Mouse (Mus musculus) liver, adult 2 months (tissue): ENCODE measurements around the gene Slc26a1. TPM values are rescaled to one million over a fixed set of nuclear protein-coding genes. Genes with fewer than 3 reads are reported as not detected.

Experiments
- DNase-seq: peaks from one replicate; pipeline ENCODE4 v3.0.0-alpha.2; 2011; ENCODE audit warnings: low read depth, low spot score; ENCODE audit errors: extremely low read depth
- H3K27ac ChIP-seq: fragments of 200-500 bp; replicated peaks from 2 replicates; pipeline ENCODE4 v1.5.1; 2012; ENCODE audit warnings: low read depth, mild to moderate bottlenecking, control low read depth, inconsistent platforms, low read length; ENCODE audit not compliant: insufficient read depth
- H3K27me3 ChIP-seq: fragments of 200-500 bp; 2 replicates; pipeline ENCODE4 v1.6.1; 2012; ENCODE audit warnings: mild to moderate bottlenecking, moderate library complexity, low read length, inconsistent platforms; ENCODE audit not compliant: control insufficient read depth, insufficient read depth
- H3K36me3 ChIP-seq: fragments of 200-500 bp; 2 replicates; pipeline ENCODE4 v1.6.1; 2012; ENCODE audit warnings: low read length, inconsistent platforms; ENCODE audit not compliant: control insufficient read depth, insufficient read depth
- H3K4me1 ChIP-seq: fragments of 200-500 bp; 2 replicates; pipeline ENCODE4 v1.6.1; 2011; ENCODE audit warnings: low read length; ENCODE audit not compliant: control insufficient read depth, insufficient read depth
- H3K4me3 ChIP-seq: fragments of 200-500 bp; 2 replicates; pipeline ENCODE4 v1.5.1; 2011; ENCODE audit warnings: low read depth, mild to moderate bottlenecking, control low read depth, low read length, moderate library complexity; ENCODE audit not compliant: insufficient read depth
- H3K79me2 ChIP-seq: fragments of 200-500 bp; 2 replicates; pipeline ENCODE4 v1.6.1; 2012; ENCODE audit warnings: inconsistent platforms, mild to moderate bottlenecking, low read length, moderate library complexity; ENCODE audit not compliant: control insufficient read depth, insufficient read depth
- H3K9ac ChIP-seq: fragments of 200-500 bp; 2 replicates; pipeline ENCODE4 v1.6.1; 2012; ENCODE audit warnings: low read depth, mild to moderate bottlenecking, control low read depth, inconsistent platforms, low read length
- CTCF ChIP-seq: fragments of 200-500 bp; IDR thresholded peaks from 2 replicates; pipeline ENCODE4 v1.5.1; 2011; ENCODE audit warnings: low read depth, low read length, control low read depth
- POLR2A ChIP-seq: fragments of 200-500 bp; IDR thresholded peaks from 2 replicates; pipeline ENCODE4 v1.6.1; 2011; ENCODE audit warnings: low read length, control low read depth; ENCODE audit not compliant: insufficient read depth; ENCODE audit errors: extremely low read depth
- WGBS: fragments of 180-500 bp; shearing (Covaris S2); methylation state at CpG from one replicate; pipeline ENCODE4 v1.1.7; 2018; 5-methylcytosine and 5-hydroxymethylcytosine counted together
- polyA plus RNA-seq: library from polyadenylated mRNA; depleted of rRNA; stranded (reverse); fragments of >200 nt; gene quantifications from 2 replicates; pipeline ENCODE4 v1.2.3, GENCODE M21; 2012; rRNA removed
- total RNA-seq: library from RNA; depleted of rRNA; stranded (reverse); fragments of >200 nt; gene quantifications from 2 replicates; pipeline ENCODE4 v1.2.3, GENCODE M21; 2014; rRNA removed

Slc26a1 gene
- total RNA-seq (121 and 190 TPM in 2 replicates), polyA plus RNA-seq (261 and 264 TPM in 2 replicates)

GRCm38 (mm10) chr5:108675251-108675816 lies at the start of gene Slc26a1:
Gene Slc26a1, minus strand, starts transcription at chr5:108675569.
- H3K9ac ChIP-seq, result peak within 1 kb of the TSS; percentile 88
- WGBS, result 22% methylated on average over 9 of the region's 9 CpGs
- peaks cover 29% of the 10 kb centered on the region for H3K4me1 ChIP-seq
- H3K27me3 ChIP-seq, result no peaks in the 10 kb centered on the region
- H3K79me2 ChIP-seq, result peaks cover 12% of the 10 kb centered on the region; the same call in 1 of the 2 replicates
- H3K36me3 ChIP-seq, result no peaks in the 10 kb centered on the region; the same call in 1 of the 2 replicates
- DNase-seq, result peak; percentile 95
- TF ChIP-seq POLR2A (no peak), CTCF (no peak)
- H3K27ac ChIP-seq, result peak within 1 kb of the TSS; percentile 99
- peak within 1 kb of the TSS; percentile 70 for H3K4me3 ChIP-seq

GRCm38 (mm10) chr5:108724006-108724405 lies 48.6 kb upstream of the Slc26a1 start:
- Histone ChIP-seq H3K27ac (no peak overlapping the region), H3K27me3 (no peaks in the 10 kb centered on the region), H3K4me3 (no peak overlapping the region), H3K4me1 (no peaks in the 10 kb centered on the region), H3K9ac (no peak overlapping the region), H3K79me2 (no peaks in the 10 kb centered on the region), H3K36me3 (no peaks in the 10 kb centered on the region)
- WGBS, result 72% methylated on average over 2 of the region's 2 CpGs
- no peak for DNase-seq
- TF ChIP-seq POLR2A (no peak), CTCF (no peak)

GRCm38 (mm10) chr5:108719761-108720160 lies 44.4 kb upstream of the Slc26a1 start:
- no peak for DNase-seq
- H3K36me3 ChIP-seq, result no peaks in the 10 kb centered on the region
- no peaks in the 10 kb centered on the region for H3K4me1 ChIP-seq
- WGBS, result 63% methylated on average over 7 of the region's 7 CpGs
- TF ChIP-seq CTCF (no peak), POLR2A (no peak)
- no peak overlapping the region for H3K9ac ChIP-seq
- H3K27me3 ChIP-seq, result no peaks in the 10 kb centered on the region
- H3K79me2 ChIP-seq, result no peaks in the 10 kb centered on the region
- H3K27ac ChIP-seq, result no peak overlapping the region
- no peak overlapping the region for H3K4me3 ChIP-seq

DNA sequence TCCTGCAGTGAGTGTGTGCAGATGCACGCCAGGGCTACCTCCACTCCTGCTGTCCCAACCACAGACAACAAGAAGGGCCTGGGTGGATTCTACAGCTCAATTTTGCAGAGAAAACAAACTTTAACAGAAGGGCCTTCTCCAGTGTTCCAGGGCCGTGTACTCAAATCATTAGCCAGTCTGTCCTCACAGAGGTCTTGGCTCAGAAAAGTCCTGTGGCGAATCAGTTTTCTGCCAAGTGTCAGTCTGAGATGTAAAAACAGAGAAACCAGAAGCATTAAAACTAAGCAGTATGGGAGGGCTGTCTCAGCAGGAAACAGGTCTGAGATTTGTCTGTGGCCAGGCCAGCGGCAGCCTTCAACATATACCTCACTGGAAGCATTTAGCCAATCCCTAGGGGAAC lies 42.7 kb upstream of the Slc26a1 start:
- Histone ChIP-seq H3K27me3 (no peaks in the 10 kb centered on the region), H3K4me3 (no peak overlapping the region)
- WGBS, result 82% methylated on average over 4 of the region's 4 CpGs

GRCm38 (mm10) chr5:108715974-108716373 lies 40.6 kb upstream of the Slc26a1 start:
- no peaks in the 10 kb centered on the region for H3K36me3 ChIP-seq
- H3K4me3 ChIP-seq, result no peak overlapping the region
- H3K4me1 ChIP-seq, result peaks cover 5% of the 10 kb centered on the region
- no peak for DNase-seq
- no peak for TF ChIP-seq POLR2A
- no peak overlapping the region for H3K9ac ChIP-seq
- H3K27ac ChIP-seq, result no peak overlapping the region
- no peaks in the 10 kb centered on the region for H3K79me2 ChIP-seq
- WGBS, result 100% methylated on average over 1 of the region's 1 CpGs
- no peaks in the 10 kb centered on the region for H3K27me3 ChIP-seq

More for the DNA sequence above, 42.7 kb upstream of the Slc26a1 start:
- no peak overlapping the region for H3K27ac ChIP-seq
- no peaks in the 10 kb centered on the region for H3K79me2 ChIP-seq
- DNase-seq, result no peak
- H3K9ac ChIP-seq, result no peak overlapping the region
- H3K36me3 ChIP-seq, result no peaks in the 10 kb centered on the region
- H3K4me1 ChIP-seq, result no peaks in the 10 kb centered on the region; the same call in 1 of the 2 replicates
- no peak for TF ChIP-seq CTCF
- TF ChIP-seq POLR2A, result no peak

DNA sequence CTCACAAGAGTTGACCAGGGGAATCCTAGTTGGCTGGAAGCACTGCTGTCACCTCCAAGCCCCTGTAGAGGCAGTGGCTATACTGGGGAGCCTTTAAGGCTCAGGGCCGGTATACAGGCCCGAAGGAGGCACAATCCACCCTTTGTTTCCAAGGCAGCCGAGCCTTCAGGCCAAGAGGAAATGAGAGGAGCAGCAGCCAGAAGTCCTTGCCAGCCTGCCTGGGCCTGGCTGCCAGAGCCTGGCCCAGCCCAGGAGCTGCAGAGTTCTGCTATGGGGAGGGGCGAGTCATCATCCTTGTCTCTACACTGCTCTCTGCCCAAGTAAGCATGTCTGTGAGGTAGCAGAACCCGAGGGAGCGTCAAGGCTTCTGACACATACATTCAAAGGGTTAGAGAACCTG lies 38.8 kb upstream of the Slc26a1 start:
- H3K27ac ChIP-seq, result no peak overlapping the region
- H3K4me1 ChIP-seq, result peaks cover 5% of the 10 kb centered on the region
- no peaks in the 10 kb centered on the region for H3K36me3 ChIP-seq
- H3K27me3 ChIP-seq, result no peaks in the 10 kb centered on the region
- TF ChIP-seq POLR2A (no peak), CTCF (no peak)
- WGBS, result 76% methylated on average over 6 of the region's 6 CpGs
- no peak overlapping the region for H3K4me3 ChIP-seq
- H3K79me2 ChIP-seq, result no peaks in the 10 kb centered on the region
- DNase-seq, result no peak
- no peak overlapping the region for H3K9ac ChIP-seq
